Mouse (Mus musculus) ES-E14 (cell line): ENCODE data around the gene Ripor2. TPM values are rescaled to one million over a fixed set of nuclear protein-coding genes. Genes with fewer than 3 reads are reported as not detected.

Experiments used
- DNase-seq: peaks from one replicate; pipeline ENCODE4 v3.0.0-alpha.2; 2013; ENCODE audit warnings: low read depth, low spot score
- H3K27ac ChIP-seq: 2 replicates; pipeline ENCODE4 v1.5.1; 2012; ENCODE audit warnings: low read depth, mild to moderate bottlenecking, low read length, moderate library complexity, mixed read lengths; ENCODE audit not compliant: poor library complexity, insufficient read depth, severe bottlenecking
- H3K36me3 ChIP-seq: 2 replicates; pipeline ENCODE4 v1.6.1; 2012; ENCODE audit warnings: mild to moderate bottlenecking, low read length, moderate library complexity, mixed read lengths; ENCODE audit not compliant: control insufficient read depth, poor library complexity, insufficient read depth, severe bottlenecking
- H3K4me1 ChIP-seq, 2 experiments: fragments of 150-350 bp in 1 of 2; sonication (generic) in 1 of 2; 2 replicates each; pipeline ENCODE4 v1.6.1; 2012; ENCODE audit warnings: low read length in 2 of 2, mild to moderate bottlenecking in 1 of 2, mixed read lengths in 1 of 2; ENCODE audit not compliant: control insufficient read depth in 2 of 2, insufficient read depth in 2 of 2, poor library complexity in 1 of 2
- H3K4me3 ChIP-seq, 2 experiments: fragments of 150-350 bp in 1 of 2; sonication (generic) in 1 of 2; 2 replicates each; pipeline ENCODE4 v1.5.1; 2012; ENCODE audit warnings: low read length in 2 of 2, low read depth in 1 of 2, mild to moderate bottlenecking in 1 of 2, mixed read lengths in 1 of 2; ENCODE audit not compliant: insufficient read depth in 1 of 2, poor library complexity in 1 of 2, severe bottlenecking in 1 of 2
- H3K9ac ChIP-seq: 2 replicates; pipeline ENCODE4 v1.6.1; 2012; ENCODE audit warnings: low read depth, mild to moderate bottlenecking, low read length, mixed read lengths; ENCODE audit not compliant: poor library complexity, insufficient read depth, severe bottlenecking
- H3K9me3 ChIP-seq: fragments of 150-350 bp; sonication (generic); 2 replicates; pipeline ENCODE4 v1.6.1; 2012; ENCODE audit warnings: low read depth, mild to moderate bottlenecking, low read length; ENCODE audit not compliant: control insufficient read depth, insufficient read depth
- CHD2 ChIP-seq: IDR thresholded peaks from 2 replicates; pipeline ENCODE4 v1.6.1; 2014; ENCODE audit warnings: mild to moderate bottlenecking, low read depth, low read length, inconsistent platforms
- HCFC1 ChIP-seq: IDR thresholded peaks from 2 replicates; pipeline ENCODE4 v1.6.1; 2012; ENCODE audit warnings: low read length, inconsistent platforms, borderline replicate concordance; ENCODE audit not compliant: insufficient read depth
- MAFK ChIP-seq: IDR thresholded peaks from 2 replicates; pipeline ENCODE4 v1.6.1; 2014; ENCODE audit warnings: mild to moderate bottlenecking, low read depth, low read length, inconsistent platforms; ENCODE audit not compliant: insufficient read depth
- ZC3H11A ChIP-seq: IDR thresholded peaks from 2 replicates; pipeline ENCODE4 v1.6.1; 2012; ENCODE audit warnings: low read depth, mild to moderate bottlenecking, inconsistent platforms, low read length, borderline replicate concordance
- ZNF384 ChIP-seq: IDR thresholded peaks from 2 replicates; pipeline ENCODE4 v1.6.1; 2012; ENCODE audit warnings: low read depth, low read length, inconsistent platforms
- in situ Hi-C, 2 experiments: fragments of 600-800 bp; cut with MboI; formaldehyde crosslinking; loops; one replicate each; pipeline ENCODE4 v1.15.1; 2025; ENCODE audit warnings: low sequenced_read_pairs in 2 of 2, inconsistent platforms in 1 of 2; ENCODE audit not compliant: unreplicated experiment in 2 of 2
- total RNA-seq: library from RNA; depleted of rRNA; stranded (reverse); fragments of 300-350 nt; gene quantifications from 2 replicates; pipeline ENCODE4 v1.2.3, GENCODE M21; 2012; rRNA removed

The Ripor2 gene
- total RNA-seq, result 0.21 and 0.71 TPM in 2 replicates

- TF ChIP-seq MAFK (no peak), HCFC1 (no peak), ZC3H11A (no peak), ZNF384 (no peak), CHD2 (no peak)
- no peak for DNase-seq
- Histone ChIP-seq H3K36me3 (no peaks in the 10 kb centered on the region), H3K4me3 (no peak within 1 kb of the TSS), H3K9ac (no peak within 1 kb of the TSS), H3K4me1 (no peaks in the 10 kb centered on the region), H3K9me3 (no peaks in the 10 kb centered on the region), H3K27ac (no peak within 1 kb of the TSS)
- in situ Hi-C loops, result no loop called here
These were observed at the start of gene Ripor2 for GRCm38 (mm10) chr13:24581833-24582232. Ripor2 (plus strand) TSS chr13:24582189.

- no peak for DNase-seq
- in situ Hi-C loops, result no loop called here
- Histone ChIP-seq H3K4me1 (no peaks in the 10 kb centered on the region), H3K4me3 (no peak overlapping the region), H3K36me3 (no peaks in the 10 kb centered on the region), H3K9me3 (no peaks in the 10 kb centered on the region), H3K9ac (no peak overlapping the region), H3K27ac (no peak overlapping the region)
- TF ChIP-seq ZNF384 (no peak), MAFK (no peak), CHD2 (no peak), ZC3H11A (no peak), HCFC1 (no peak)
These were observed 45.3 kb upstream of the Ripor2 start for GRCm38 (mm10) chr13:24536531-24537167.

- H3K9ac ChIP-seq, result no peak overlapping the region
- no peak for DNase-seq
- H3K4me1 ChIP-seq, result no peaks in the 10 kb centered on the region
- no peak overlapping the region for H3K4me3 ChIP-seq
- TF ChIP-seq MAFK (no peak), ZC3H11A (0 out of 2 replicates have a peak, but pooled peaks have one; percentile 30)
- in situ Hi-C loops, result no loop called here
- no peak overlapping the region for H3K27ac ChIP-seq
- H3K36me3 ChIP-seq, result no peaks in the 10 kb centered on the region
- H3K9me3 ChIP-seq, result no peaks in the 10 kb centered on the region
These were observed 44.0 kb upstream of the Ripor2 start for GRCm38 (mm10) chr13:24538012-24538411.

GRCm38 (mm10) chr13:24538941-24539340 is 43.0 kb upstream of the Ripor2 start:
- Histone ChIP-seq H3K27ac (no peak overlapping the region), H3K4me1 (no peaks in the 10 kb centered on the region), H3K9ac (no peak overlapping the region), H3K36me3 (no peaks in the 10 kb centered on the region), H3K4me3 (no peak overlapping the region), H3K9me3 (no peaks in the 10 kb centered on the region)
- TF ChIP-seq CHD2, result no peak
- no peak for TF ChIP-seq ZNF384
- TF ChIP-seq MAFK, result no peak
- TF ChIP-seq HCFC1, result no peak
- no peak for TF ChIP-seq ZC3H11A
- no peak for DNase-seq
- in situ Hi-C loops, result no loop called here

DNA sequence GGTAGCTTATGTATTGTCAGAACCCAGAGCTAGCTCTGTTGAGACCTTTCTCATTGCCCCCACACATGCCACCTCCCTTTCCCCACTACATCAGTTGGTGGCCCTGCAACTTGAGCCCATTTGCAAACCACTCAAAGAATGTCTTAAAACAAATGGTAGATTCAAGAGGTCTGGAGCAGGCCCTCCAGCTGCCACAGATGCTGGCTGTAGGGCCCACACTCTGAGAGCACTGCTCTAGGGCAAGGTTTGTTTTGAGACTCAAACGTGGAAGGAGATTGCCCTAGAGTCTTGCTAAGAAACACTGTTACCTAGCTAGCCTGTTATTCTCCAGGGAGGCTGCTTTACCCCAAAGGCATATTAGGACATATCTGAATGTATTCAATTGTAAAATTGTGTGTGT is 36.3 kb upstream of the Ripor2 start:
- DNase-seq, result no peak
- Histone ChIP-seq H3K9me3 (no peaks in the 10 kb centered on the region), H3K36me3 (no peaks in the 10 kb centered on the region), H3K9ac (no peak overlapping the region), H3K4me1 (peaks cover 0 to 6% of the 10 kb centered on the region in 2 experiments; a peak in 1 of 4 replicates), H3K27ac (no peak overlapping the region), H3K4me3 (no peak overlapping the region)
- no peak for TF ChIP-seq ZC3H11A
- no peak for TF ChIP-seq CHD2
- no peak for TF ChIP-seq ZNF384
- TF ChIP-seq HCFC1, result no peak
- TF ChIP-seq MAFK, result no peak
- in situ Hi-C loops, result no loop called here
